Comparison of ENCODE assay signal across 26 mouse cellular contexts in genomic region chr9:80196161-80196560, GRCm38 (mm10). TPM values are rescaled to one million over a fixed set of nuclear protein-coding genes. Genes with fewer than 3 reads are reported as not detected.
DNase-seq lines count a peak whose midpoint lies in the region; ATAC-seq and TF ChIP-seq lines count a peak whose summit lies in the region.
"Had no signal": no experiment of that assay in that cellular context is flagged by ENCODE, and none has a peak within 500 bp of the region (broad histone marks: within the 10 kb centered on the region; RNA-seq: fewer than 3 reads in every experiment).

No protein-coding gene starts in this region.

- 69% methylated on average over 3 of the region's 3 CpGs for WGBS in hindbrain, postnatal 0 days
- WGBS in hindbrain, embryonic 14.5 days: 65% methylated on average over 3 of the region's 3 CpGs
- WGBS in kidney, embryonic 16.5 days: 76% methylated on average over 3 of the region's 3 CpGs

- H3K9me3 ChIP-seq in hindbrain, postnatal 0 days (ENCODE audit: low read length): no peaks in the 10 kb centered on the region
- H3K9me3 ChIP-seq in hindbrain, embryonic 14.5 days (ENCODE audit: control insufficient read depth, low read length): no peaks in the 10 kb centered on the region
- H3K9me3 ChIP-seq in kidney, embryonic 16.5 days (ENCODE audit: low read length): no peaks in the 10 kb centered on the region
- H3K9me3 ChIP-seq: embryonic facial prominence, embryonic 15.5 days; heart, embryonic 10.5 days; heart, embryonic 13.5 days; hindbrain, embryonic 13.5 days had no signal

- no peak overlapping the region for H3K4me3 ChIP-seq in gastrocnemius, adult 2 months
- H3K4me3 ChIP-seq in hindbrain, postnatal 0 days (ENCODE audit: low read length): no peak overlapping the region
- no peak overlapping the region for H3K4me3 ChIP-seq in hindbrain, embryonic 14.5 days (replicated peaks; ENCODE audit: low read length)
- no peak overlapping the region for H3K4me3 ChIP-seq in kidney, embryonic 16.5 days (ENCODE audit: low read length)
- H3K4me3 ChIP-seq: embryonic facial prominence, embryonic 15.5 days; heart, adult 2 months; heart, embryonic 10.5 days; heart, embryonic 13.5 days; hindbrain, embryonic 13.5 days had no signal

- H3K4me1 ChIP-seq in hindbrain, postnatal 0 days (ENCODE audit: insufficient read depth, low read length): no peaks in the 10 kb centered on the region
- H3K4me1 ChIP-seq in hindbrain, embryonic 14.5 days (replicated peaks; ENCODE audit: control insufficient read depth, insufficient read depth, low read length): peaks cover 7% of the 10 kb centered on the region; the same call in 1 of the 2 replicates
- H3K4me1 ChIP-seq in kidney, embryonic 16.5 days (ENCODE audit: insufficient read depth, low read length): peaks cover 12% of the 10 kb centered on the region; the same call in 1 of the 2 replicates

- H3K9ac ChIP-seq in hindbrain, postnatal 0 days (replicated peaks; ENCODE audit: low read length): no peak overlapping the region
- H3K9ac ChIP-seq in hindbrain, embryonic 14.5 days: no peak overlapping the region
- no peak overlapping the region for H3K9ac ChIP-seq in kidney, embryonic 16.5 days (replicated peaks; ENCODE audit: low read length)
- H3K9ac ChIP-seq: embryonic facial prominence, embryonic 15.5 days; forebrain, postnatal 0 days; heart, embryonic 13.5 days; hindbrain, embryonic 13.5 days had no signal

- no peaks in the 10 kb centered on the region for H3K36me3 ChIP-seq in hindbrain, postnatal 0 days (ENCODE audit: insufficient read depth, low read length)
- H3K36me3 ChIP-seq in hindbrain, embryonic 14.5 days (replicated peaks; ENCODE audit: control insufficient read depth, insufficient read depth): no peaks in the 10 kb centered on the region
- no peaks in the 10 kb centered on the region for H3K36me3 ChIP-seq in kidney, embryonic 16.5 days (ENCODE audit: insufficient read depth, low read length)
- H3K36me3 ChIP-seq: embryonic facial prominence, embryonic 15.5 days; heart, embryonic 10.5 days; heart, embryonic 13.5 days; hindbrain, embryonic 13.5 days had no signal

- no peaks in the 10 kb centered on the region for H3K27me3 ChIP-seq in hindbrain, postnatal 0 days (ENCODE audit: insufficient read depth, low read length)
- H3K27me3 ChIP-seq in hindbrain, embryonic 14.5 days (ENCODE audit: control insufficient read depth, insufficient read depth, low read length): no peaks in the 10 kb centered on the region
- H3K27me3 ChIP-seq in kidney, embryonic 16.5 days (ENCODE audit: insufficient read depth, low read length): no peaks in the 10 kb centered on the region
- H3K27me3 ChIP-seq: embryonic facial prominence, embryonic 15.5 days; heart, embryonic 13.5 days; hindbrain, embryonic 13.5 days had no signal

- intact Hi-C loops in gastrocnemius, adult 2 months (cut with DNase I): no loop called here

- ATAC-seq in hindbrain, postnatal 0 days: no peak
- ATAC-seq in hindbrain, embryonic 14.5 days (ENCODE audit: low FRiP score): no peak
- peak; percentile 39; the same call in 1 of the 2 replicates for ATAC-seq in kidney, embryonic 16.5 days (ENCODE audit: low FRiP score, low TSS enrichment)
- ATAC-seq: activated CD4-positive, CD25-positive, alpha-beta regulatory T cell, adult 4 months; forebrain, embryonic 14.5 days; forebrain, postnatal 0 days; intestine, embryonic 16.5 days had no signal

- DNase-seq in gastrocnemius, adult 2 months: peak; percentile 54
- DNase-seq in gastrocnemius, postnatal 25 days: no peak
- no peak for DNase-seq in hindbrain, postnatal 0 days (ENCODE audit: low spot score)
- DNase-seq in hindbrain, embryonic 14.5 days (ENCODE audit: low spot score): no peak
- DNase-seq in kidney, postnatal 25 days: no peak
- DNase-seq in B cell, adult 2 months: no peak
- DNase-seq: adrenal gland, adult 8-10 months; adrenal gland, postnatal 25 days; cerebellum, adult 11-12 months; cerebellum, adult 8-10 months; cerebellum, postnatal 10 days; cerebellum, postnatal 36 days; embryo, embryonic 11 days; forebrain, postnatal 0 days; gastrocnemius, postnatal 14 days; heart, adult 2 months; heart, postnatal 14 days; kidney, adult 8-10 months had no signal

- no peak for TF ChIP-seq CTCF in gastrocnemius, adult 2 months (IDR thresholded peaks at IDR 0.05)
- TF ChIP-seq CTCF in hindbrain, postnatal 0 days (IDR thresholded peaks at IDR 0.05; ENCODE audit: low read depth): no peak

- H3K27ac ChIP-seq in gastrocnemius, adult 2 months: peak overlapping the region; percentile 40
- peak overlapping the region; percentile 49 for H3K27ac ChIP-seq in hindbrain, postnatal 0 days
- H3K27ac ChIP-seq in hindbrain, embryonic 14.5 days: no peak overlapping the region
- H3K27ac ChIP-seq in kidney, embryonic 16.5 days (ENCODE audit: low read length): no peak overlapping the region
- H3K27ac ChIP-seq: embryonic facial prominence, embryonic 15.5 days; heart, adult 2 months; heart, embryonic 10.5 days; heart, embryonic 13.5 days; hindbrain, embryonic 13.5 days had no signal

- H3K4me2 ChIP-seq in hindbrain, postnatal 0 days (ENCODE audit: low read depth, low read length): no peak overlapping the region
- no peak overlapping the region for H3K4me2 ChIP-seq in hindbrain, embryonic 14.5 days (replicated peaks)
- H3K4me2 ChIP-seq in kidney, embryonic 16.5 days (replicated peaks; ENCODE audit: low read depth, low read length): no peak overlapping the region
- H3K4me2 ChIP-seq: embryonic facial prominence, embryonic 15.5 days; heart, embryonic 13.5 days; hindbrain, embryonic 13.5 days had no signal

RNA-seq across cellular contexts. Expression of gene Myo6, which starts 31.3 kb away (rescaled TPM):
- 1 to 10 TPM; 7.3 to 8.3 TPM for total RNA-seq in gastrocnemius, adult 2 months (2021)
- 1 to 10 TPM; 7.5 to 8.1 TPM for total RNA-seq in gastrocnemius, postnatal 25 days (2021)
- 48.4 and 53.6 TPM in 2 replicates for total RNA-seq in hindbrain, postnatal 0 days (2014; rRNA removed)
- polyA plus RNA-seq in hindbrain, postnatal 0 days (2015; fragmentation: Nextera tagmentation; extraction: Ambion mirVana): 32.6 and 35.9 TPM in 2 replicates
- polyA plus RNA-seq in hindbrain, embryonic 14.5 days (2014; fragmentation: Nextera tagmentation; extraction: Ambion mirVana): 27.9 and 30.2 TPM in 2 replicates
- 62.6 and 70.7 TPM in 2 replicates for polyA plus RNA-seq in kidney, embryonic 16.5 days (2015; fragmentation: Nextera tagmentation; extraction: Ambion mirVana)

Comparison
In these comparisons a context has a peak if more than half of its experiments do, and no peak if none do; other contexts are left out.
1. H3K27ac ChIP-seq: peak in gastrocnemius, adult 2 months (single experiment) and hindbrain, postnatal 0 days (single experiment); none in hindbrain, embryonic 14.5 days (single experiment) and kidney, embryonic 16.5 days (single experiment).